Mouse (Mus musculus) left cerebral cortex, postnatal 10 days (tissue): ENCODE results near the gene Vdr. TPM values are rescaled to one million over a fixed set of nuclear protein-coding genes. Genes with fewer than 3 reads are reported as not detected.
"Not testable (repeated sequence)": the region's sequence is repeated elsewhere in the genome, so short reads cannot be mapped to it uniquely, and the experiment has no call there.

ENCODE experiments used
- DNase-seq, 2 experiments: peaks; one replicate each; pipeline ENCODE4 v3.0.0; 2021 to 2022; ENCODE audit warnings: low spot score in 2 of 2, mixed read lengths in 1 of 2; ENCODE audit errors: extremely low spot score in 1 of 2
- intact Hi-C: fragments of 180-260 bp; cut with DNase I; formaldehyde crosslinking; loops from one replicate; pipeline ENCODE4 v1.15.1; 2025
- total RNA-seq, 2 experiments: library from RNA; stranded (reverse); gene quantifications; 2 replicates each; pipeline ENCODE4 v1.2.3; 2021

The Vdr gene
- total RNA-seq, 2 experiments from 2014 or later: 0.14 to 0.36 TPM

- DNase-seq: no peak
- intact Hi-C loops: no loop called here
These were observed 14.6 kb downstream of the Vdr start for GRCm38 (mm10) chr15:97895847-97896246.

GRCm38 (mm10) chr15:97892506-97892905 lies 17.9 kb downstream of the Vdr start:
- intact Hi-C loops: no loop called here
- DNase-seq: no peak

- intact Hi-C loops: no loop called here
- no peak for DNase-seq
These were observed 20.0 kb downstream of the Vdr start for GRCm38 (mm10) chr15:97890450-97890849.

- intact Hi-C loops: no loop called here
- DNase-seq: no peak
These were observed 20.4 kb downstream of the Vdr start for GRCm38 (mm10) chr15:97890017-97890416.

GRCm38 (mm10) chr15:97887541-97888016 lies 22.9 kb downstream of the Vdr start:
- intact Hi-C loops: no loop called here
- DNase-seq: no peak

- no peak for DNase-seq
These were observed 29.0 kb downstream of the Vdr start for GRCm38 (mm10) chr15:97881423-97881822.

GRCm38 (mm10) chr15:97880441-97880840 lies 30.0 kb downstream of the Vdr start:
- intact Hi-C loops: no loop called here
- no peak for DNase-seq

More at GRCm38 (mm10) chr15:97881423-97881822, 29.0 kb downstream of the Vdr start:
- intact Hi-C loops: no loop called here

GRCm38 (mm10) chr15:97878696-97879328 lies 31.6 kb downstream of the Vdr start:
- intact Hi-C loops: no loop called here
- DNase-seq: no peak

- intact Hi-C loops: no loop called here
- no peak for DNase-seq
These were observed 34.6 kb downstream of the Vdr start for GRCm38 (mm10) chr15:97875784-97876183.

GRCm38 (mm10) chr15:97873717-97874116 lies 36.7 kb downstream of the Vdr start:
- DNase-seq: no peak
- intact Hi-C loops: no loop called here

GRCm38 (mm10) chr15:97872161-97872560 lies 38.3 kb downstream of the Vdr start:
- intact Hi-C loops: no loop called here
- no peak for DNase-seq

- DNase-seq: no peak
- intact Hi-C loops: no loop called here
These were observed 39.1 kb downstream of the Vdr start for GRCm38 (mm10) chr15:97871055-97872030.

GRCm38 (mm10) chr15:97870116-97870515 lies 40.3 kb downstream of the Vdr start:
- intact Hi-C loops, DNase-seq: not testable (repeated sequence)

GRCm38 (mm10) chr15:97868985-97869384 lies 41.4 kb downstream of the Vdr start:
- DNase-seq: no peak
- intact Hi-C loops: no loop called here

GRCm38 (mm10) chr15:97865988-97866387 lies 44.4 kb downstream of the Vdr start:
- no peak for DNase-seq
- intact Hi-C loops: no loop called here

GRCm38 (mm10) chr15:97865175-97865574 lies 45.3 kb downstream of the Vdr start:
- intact Hi-C loops: no loop called here
- no peak for DNase-seq

- no peak for DNase-seq
- intact Hi-C loops: no loop called here
These were observed 45.9 kb downstream of the Vdr start for GRCm38 (mm10) chr15:97864361-97865045.

- DNase-seq: no peak
- intact Hi-C loops: no loop called here
These were observed 46.9 kb downstream of the Vdr start for GRCm38 (mm10) chr15:97863494-97863881.

GRCm38 (mm10) chr15:97862881-97863493 lies 47.4 kb downstream of the Vdr start:
- intact Hi-C loops: no loop called here
- no peak for DNase-seq
